Mouse (Mus musculus) olfactory bulb, adult 2 months (tissue): ENCODE results near the gene Poldip3.

ENCODE experiments used
- CTCF ChIP-seq: fragments of 200-500 bp; IDR thresholded peaks from 2 replicates; pipeline ENCODE4 v1.5.1; 2012; ENCODE audit warnings: low read depth, mild to moderate bottlenecking, low read length, moderate library complexity; ENCODE audit not compliant: insufficient read depth
- POLR2A ChIP-seq: fragments of 200-500 bp; IDR thresholded peaks from 2 replicates; pipeline ENCODE4 v1.6.1; 2012; ENCODE audit warnings: mild to moderate bottlenecking, low read depth, low read length, moderate library complexity; ENCODE audit not compliant: insufficient read depth

DNA sequence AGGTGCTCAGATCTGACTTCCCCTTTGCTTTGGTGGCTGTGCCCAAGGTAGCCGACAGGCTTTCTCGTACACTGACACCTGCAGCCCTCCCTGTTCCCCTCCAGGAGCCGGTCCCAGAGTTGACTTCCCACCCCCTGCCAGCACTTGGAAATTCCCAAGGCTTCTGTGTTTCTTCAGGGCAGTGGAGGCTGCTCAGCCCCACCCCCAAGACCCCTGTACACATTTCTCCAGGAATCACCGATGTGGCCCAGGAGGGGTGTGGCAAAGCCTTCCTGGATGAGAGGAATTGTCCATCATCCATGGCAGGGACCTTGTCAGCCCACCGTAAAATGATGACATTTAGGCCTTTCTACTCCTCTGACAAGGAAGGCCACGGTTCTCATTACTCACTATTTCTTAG lies 37.9 kb downstream of the Poldip3 start:
- TF ChIP-seq POLR2A (no peak), CTCF (no peak)
